Mouse (Mus musculus) stomach, postnatal 0 days (tissue): ENCODE results near the gene Adam33. TPM values are rescaled to one million over a fixed set of nuclear protein-coding genes. Genes with fewer than 3 reads are reported as not detected.

Experiments used
- ATAC-seq: fragments of 200-750 bp; cut with Nextera tagmentation; 2 replicates; pipeline ENCODE4 v1.8.0; 2017; ENCODE audit not compliant: low FRiP score, low TSS enrichment
- DNase-seq: peaks from one replicate; pipeline ENCODE4 v3.0.0-alpha.2; 2016; ENCODE audit warnings: low spot score
- H3K27ac ChIP-seq: fragments of 300-500 bp; sonication (generic); replicated peaks from 2 replicates; pipeline ENCODE4 v1.5.1; 2014; ENCODE audit warnings: mild to moderate bottlenecking, control low read depth
- H3K27me3 ChIP-seq: fragments of 300-500 bp; sonication (generic); 2 replicates; pipeline ENCODE4 v1.6.1; 2014; ENCODE audit warnings: low read length; ENCODE audit not compliant: control insufficient read depth, insufficient read depth
- H3K36me3 ChIP-seq: fragments of 300-500 bp; sonication (generic); 2 replicates; pipeline ENCODE4 v1.6.1; 2014; ENCODE audit warnings: low read length, mixed read lengths; ENCODE audit not compliant: control insufficient read depth, insufficient read depth
- H3K4me1 ChIP-seq: fragments of 300-500 bp; sonication (generic); replicated peaks from 2 replicates; pipeline ENCODE4 v1.6.1; 2014; ENCODE audit warnings: antibody characterized with exemption; ENCODE audit not compliant: control insufficient read depth, insufficient read depth
- H3K4me2 ChIP-seq: fragments of 300-500 bp; sonication (generic); replicated peaks from 2 replicates; pipeline ENCODE4 v1.6.1; 2014; ENCODE audit warnings: low read depth, mild to moderate bottlenecking, control low read depth, moderate library complexity
- H3K4me3 ChIP-seq: fragments of 300-500 bp; sonication (generic); 2 replicates; pipeline ENCODE4 v1.5.1; 2014; ENCODE audit warnings: low read depth, low read length, control low read depth
- H3K9ac ChIP-seq: fragments of 300-500 bp; sonication (generic); 2 replicates; pipeline ENCODE4 v1.6.1; 2014; ENCODE audit warnings: mild to moderate bottlenecking, low read length, control low read depth, mixed read lengths
- H3K9me3 ChIP-seq: fragments of 300-500 bp; sonication (generic); 2 replicates; pipeline ENCODE4 v1.6.1; 2016; ENCODE audit warnings: low read length; ENCODE audit not compliant: control insufficient read depth
- CTCF ChIP-seq: IDR thresholded peaks from 2 replicates; pipeline ENCODE4 v1.5.1; 2016; ENCODE audit warnings: antibody characterized with exemption, low read depth, mild to moderate bottlenecking, moderate library complexity
- EP300 ChIP-seq: optimal IDR thresholded peaks from 2 replicates; pipeline ENCODE3; 2016; ENCODE audit warnings: antibody characterized with exemption
- WGBS: fragments of 180-500 bp; shearing (Covaris S2); extraction: QIAGEN DNeasy Blood & Tissue Kit; methylation state at CpG from one replicate; pipeline ENCODE4 v1.1.7; 2014; 5-methylcytosine and 5-hydroxymethylcytosine counted together
- polyA plus RNA-seq: library from polyadenylated mRNA; unstranded; fragments of >200 nt; fragmentation: Nextera tagmentation; extraction: Ambion mirVana; gene quantifications from 2 replicates; pipeline ENCODE4 v1.2.1, GENCODE M21; 2015

Adam33 gene
- polyA plus RNA-seq, 1 experiment from 2014 or later: 8.2 TPM

DNA sequence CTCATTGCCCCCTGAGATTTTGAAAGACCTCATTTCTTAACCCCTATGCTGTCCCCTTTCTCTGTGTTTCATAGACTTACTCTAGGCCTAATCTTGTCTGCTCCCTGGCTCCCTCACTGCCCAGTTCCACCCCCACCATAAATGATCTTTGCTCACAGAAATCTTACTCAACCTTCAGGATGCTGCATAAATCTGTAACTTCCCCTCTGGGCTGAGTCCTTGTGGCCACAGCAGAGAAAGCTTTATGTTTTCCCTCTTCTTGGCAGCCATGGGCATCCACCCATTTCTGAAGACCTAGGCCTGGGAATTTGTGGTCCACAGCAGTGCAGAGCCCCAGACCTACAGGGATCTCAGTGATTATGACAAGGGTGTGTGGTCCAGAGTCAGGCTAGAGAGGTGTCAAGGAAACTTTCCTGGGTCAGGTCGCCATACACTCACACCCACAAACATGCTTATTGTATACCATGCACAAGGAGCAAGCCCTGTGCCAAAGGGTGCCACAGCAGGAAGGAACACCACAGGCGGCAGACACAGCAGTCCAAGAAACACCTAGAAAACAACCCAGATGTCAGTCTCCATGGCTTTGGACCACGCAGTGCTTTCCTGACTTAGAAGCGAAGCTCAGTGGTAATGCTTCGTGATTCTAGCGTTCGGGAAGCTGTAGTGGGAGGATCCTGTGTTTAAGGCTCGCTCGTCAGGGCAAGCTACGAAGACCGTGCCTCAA lies 23.2 kb upstream of the Adam33 start, which contains the start of gene Siglec1:
TSS of gene Siglec1 (minus strand) at position 99 of the 724 bp plus-strand sequence.
- no peak within 1 kb of the TSS for H3K4me3 ChIP-seq
- H3K27me3 ChIP-seq: no peaks in the 10 kb centered on the region
- WGBS: 84% methylated on average over 11 of the region's 11 CpGs
- H3K9ac ChIP-seq: no peak within 1 kb of the TSS
- no peaks in the 10 kb centered on the region for H3K4me1 ChIP-seq
- DNase-seq (no peak), ATAC-seq (no peak)
- H3K27ac ChIP-seq: peak within 1 kb of the TSS; percentile 40; the same call in 1 of the 2 replicates
- H3K9me3 ChIP-seq: no peaks in the 10 kb centered on the region
- no peaks in the 10 kb centered on the region for H3K36me3 ChIP-seq
- H3K4me2 ChIP-seq: no peak within 1 kb of the TSS
- TF ChIP-seq EP300 (no peak), CTCF (no peak)

DNA sequence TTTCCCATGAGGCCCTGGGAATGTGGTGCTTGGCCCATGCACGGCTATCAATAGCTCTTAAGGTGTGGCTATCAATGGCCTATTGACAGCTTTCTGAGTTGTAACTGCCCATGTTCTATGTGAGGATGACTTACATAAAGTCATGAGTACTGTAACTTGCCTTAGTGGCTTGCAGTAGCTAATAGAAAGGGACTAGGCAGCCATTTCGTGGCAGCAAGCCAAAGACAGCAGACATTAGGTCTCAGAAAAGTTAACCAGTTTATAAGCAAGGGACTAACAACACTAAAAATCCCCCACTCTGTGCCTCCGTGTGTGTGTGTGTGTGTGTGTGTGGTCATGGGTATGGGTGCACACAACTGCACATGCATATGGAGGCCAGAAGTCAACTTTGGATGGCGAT lies 20.6 kb upstream of the Adam33 start:
- TF ChIP-seq CTCF (no peak), EP300 (no peak)
- no peak overlapping the region for H3K27ac ChIP-seq
- no peaks in the 10 kb centered on the region for H3K27me3 ChIP-seq
- no peak overlapping the region for H3K4me3 ChIP-seq
- ATAC-seq: no peak
- H3K9me3 ChIP-seq: no peaks in the 10 kb centered on the region
- WGBS: 81% methylated on average over 4 of the region's 4 CpGs
- H3K4me1 ChIP-seq: no peaks in the 10 kb centered on the region
- H3K9ac ChIP-seq: no peak overlapping the region
- no peaks in the 10 kb centered on the region for H3K36me3 ChIP-seq
- DNase-seq: no peak
- no peak overlapping the region for H3K4me2 ChIP-seq

DNA sequence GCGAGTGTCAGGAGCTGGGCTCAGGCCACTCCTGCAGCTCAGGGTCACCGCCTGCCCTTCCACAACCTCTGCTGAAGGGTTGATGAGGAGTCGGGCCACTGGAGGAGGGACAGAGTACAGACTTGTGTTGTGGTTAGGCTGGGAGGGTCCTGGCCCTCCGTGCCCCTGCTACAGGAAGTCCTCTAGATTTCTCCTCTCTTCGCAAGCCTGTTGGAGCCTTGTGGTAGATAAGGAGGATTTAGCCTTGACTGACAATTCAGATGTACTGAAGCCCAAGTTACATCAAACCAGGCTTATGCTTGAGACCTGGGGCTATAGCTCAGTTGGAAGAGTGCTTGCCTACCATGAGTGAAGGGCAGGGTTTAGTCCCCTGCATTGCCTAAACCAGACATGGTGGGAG lies 16.9 kb upstream of the Adam33 start:
- no peak overlapping the region for H3K27ac ChIP-seq
- H3K4me3 ChIP-seq: no peak overlapping the region
- H3K4me1 ChIP-seq: no peaks in the 10 kb centered on the region
- H3K36me3 ChIP-seq: no peaks in the 10 kb centered on the region
- H3K27me3 ChIP-seq: no peaks in the 10 kb centered on the region
- no peaks in the 10 kb centered on the region for H3K9me3 ChIP-seq
- DNase-seq (no peak), ATAC-seq (no peak)
- no peak for TF ChIP-seq EP300
- no peak for TF ChIP-seq CTCF
- no peak overlapping the region for H3K9ac ChIP-seq
- WGBS: 82% methylated on average over 5 of the region's 5 CpGs
- H3K4me2 ChIP-seq: no peak overlapping the region

DNA sequence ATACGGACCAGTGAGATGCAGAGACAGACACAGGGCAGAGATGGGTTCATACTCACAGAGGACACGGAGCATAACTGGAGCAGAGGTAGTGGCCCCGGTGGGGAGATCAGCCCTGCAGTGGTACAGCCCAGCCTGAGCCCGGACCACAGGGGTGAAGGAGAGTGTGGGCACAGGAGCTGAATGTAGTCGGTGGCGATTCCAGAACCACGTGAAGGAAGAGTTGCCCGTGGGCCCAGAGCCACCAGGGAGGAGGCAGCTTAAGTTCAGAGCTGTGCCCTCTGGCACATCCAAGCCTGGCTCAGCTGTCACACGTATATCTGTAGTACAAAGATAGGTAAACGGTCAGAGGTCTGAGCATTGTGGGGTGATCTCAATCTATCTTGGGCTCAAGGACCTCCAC lies 8.9 kb upstream of the Adam33 start:
- H3K9me3 ChIP-seq: no peaks in the 10 kb centered on the region
- H3K4me2 ChIP-seq: no peak overlapping the region
- TF ChIP-seq EP300 (no peak), CTCF (no peak)
- no peaks in the 10 kb centered on the region for H3K27me3 ChIP-seq
- no peaks in the 10 kb centered on the region for H3K4me1 ChIP-seq
- no peaks in the 10 kb centered on the region for H3K36me3 ChIP-seq
- DNase-seq: no peak
- no peak overlapping the region for H3K4me3 ChIP-seq
- 84% methylated on average over 10 of the region's 10 CpGs for WGBS
- no peak for ATAC-seq
- no peak overlapping the region for H3K27ac ChIP-seq
- H3K9ac ChIP-seq: no peak overlapping the region

GRCm38 (mm10) chr2:131067481-131067880 lies 3.9 kb upstream of the Adam33 start:
- no peak overlapping the region for H3K9ac ChIP-seq
- H3K4me1 ChIP-seq: 0 out of 2 replicates have a peak, but pooled peaks cover 2% of the 10 kb centered on the region
- no peaks in the 10 kb centered on the region for H3K9me3 ChIP-seq
- no peaks in the 10 kb centered on the region for H3K36me3 ChIP-seq
- H3K4me2 ChIP-seq: no peak overlapping the region
- DNase-seq (no peak), ATAC-seq (no peak)
- H3K4me3 ChIP-seq: no peak overlapping the region
- no peak overlapping the region; the same call in 1 of the 2 replicates for H3K27ac ChIP-seq
- no peaks in the 10 kb centered on the region for H3K27me3 ChIP-seq
- WGBS: 45% methylated on average over 6 of the region's 6 CpGs
- TF ChIP-seq EP300 (no peak), CTCF (no peak)

GRCm38 (mm10) chr2:131066342-131066741 lies 2.7 kb upstream of the Adam33 start:
- Histone ChIP-seq H3K4me2 (no peak overlapping the region), H3K36me3 (no peaks in the 10 kb centered on the region), H3K4me3 (no peak overlapping the region), H3K27me3 (no peaks in the 10 kb centered on the region), H3K4me1 (peaks cover 2% of the 10 kb centered on the region; the same call in 1 of the 2 replicates), H3K9me3 (no peaks in the 10 kb centered on the region), H3K27ac (no peak overlapping the region), H3K9ac (no peak overlapping the region)
- no peak for TF ChIP-seq CTCF
- TF ChIP-seq EP300: no peak
- WGBS: 67% methylated on average over 9 of the region's 9 CpGs
- ATAC-seq (no peak), DNase-seq (no peak)
